Mouse (Mus musculus): ENCODE results near the gene Frem1. TPM values are rescaled to one million over a fixed set of nuclear protein-coding genes. Genes with fewer than 3 reads are reported as not detected.

Gene Frem1
- polyA plus RNA-seq, 2 experiments, result 12.8 to 16.6 TPM

GRCm38 (mm10) chr4:83014538-83014937 is 37.6 kb downstream of the Frem1 start:
- Histone ChIP-seq H3K27me3 (ENCODE audit: control insufficient read depth, insufficient read depth, low read length) (no peaks in the 10 kb centered on the region), H3K9me3 (ENCODE audit: control insufficient read depth, low read length) (no peaks in the 10 kb centered on the region), H3K4me3 (replicated peaks; ENCODE audit: low read length) (no peak overlapping the region), H3K9ac (ENCODE audit: low read depth, low read length, severe bottlenecking) (no peak overlapping the region), H3K4me1 (ENCODE audit: control insufficient read depth, insufficient read depth, low read length) (no peaks in the 10 kb centered on the region), H3K27ac (replicated peaks; ENCODE audit: low read depth, low read length) (no peak overlapping the region), H3K36me3 (ENCODE audit: control insufficient read depth, insufficient read depth, low read length) (peaks cover 3% of the 10 kb centered on the region; the same call in 1 of the 2 replicates), H3K4me2 (replicated peaks; ENCODE audit: low read depth, low read length, severe bottlenecking) (no peak overlapping the region)
- no peak for TF ChIP-seq POLR2A (IDR thresholded peaks at IDR 0.05; ENCODE audit: borderline replicate concordance, extremely low read depth, insufficient read depth, insufficient read length)
- ATAC-seq (ENCODE audit: low FRiP score, low read depth) (no peak), DNase-seq (ENCODE audit: low spot score) (no peak)
- 82% methylated on average over 2 of the region's 2 CpGs for WGBS

- Histone ChIP-seq H3K4me1 (ENCODE audit: control insufficient read depth, insufficient read depth, low read length) (no peaks in the 10 kb centered on the region), H3K4me3 (replicated peaks; ENCODE audit: low read length) (no peak overlapping the region), H3K4me2 (replicated peaks; ENCODE audit: low read depth, low read length, severe bottlenecking) (no peak overlapping the region), H3K9ac (ENCODE audit: low read depth, low read length, severe bottlenecking) (no peak overlapping the region), H3K9me3 (ENCODE audit: control insufficient read depth, low read length) (no peaks in the 10 kb centered on the region), H3K27ac (replicated peaks; ENCODE audit: low read depth, low read length) (no peak overlapping the region), H3K27me3 (ENCODE audit: control insufficient read depth, insufficient read depth, low read length) (no peaks in the 10 kb centered on the region), H3K36me3 (ENCODE audit: control insufficient read depth, insufficient read depth, low read length) (peaks cover 4% of the 10 kb centered on the region; the same call in 1 of the 2 replicates)
- ATAC-seq (ENCODE audit: low FRiP score, low read depth), result no peak
- TF ChIP-seq POLR2A (IDR thresholded peaks at IDR 0.05; ENCODE audit: borderline replicate concordance, extremely low read depth, insufficient read depth, insufficient read length), result no peak
- WGBS, result 92% methylated on average over 5 of the region's 5 CpGs
- DNase-seq (ENCODE audit: low spot score), result no peak
Observed at GRCm38 (mm10) chr4:83004086-83004485, 48.1 kb downstream of the Frem1 start.

DNA sequence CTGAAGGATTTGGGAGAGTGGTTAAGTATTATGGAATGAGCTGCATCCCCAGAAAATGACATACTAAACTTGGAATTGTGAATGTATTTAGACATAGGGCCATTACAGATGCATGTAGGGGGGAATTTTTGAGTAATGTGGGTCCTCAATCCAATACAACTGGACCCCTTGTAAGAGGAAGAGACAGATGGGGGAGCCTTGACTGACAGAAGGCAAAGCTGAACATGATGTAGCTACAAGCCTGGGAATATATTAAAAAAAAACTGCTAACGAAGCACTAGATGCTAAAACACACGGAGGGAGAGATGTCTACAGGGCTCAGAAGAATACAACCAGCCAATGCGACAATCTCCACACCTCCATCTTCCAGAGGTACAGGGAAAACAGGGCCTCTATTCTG is 60.1 kb downstream of the Frem1 start:
- no peak overlapping the region for H3K9ac ChIP-seq (ENCODE audit: low read depth, low read length, severe bottlenecking)
- no peaks in the 10 kb centered on the region for H3K4me1 ChIP-seq (ENCODE audit: control insufficient read depth, insufficient read depth, low read length)
- TF ChIP-seq POLR2A (IDR thresholded peaks at IDR 0.05; ENCODE audit: borderline replicate concordance, extremely low read depth, insufficient read depth, insufficient read length), result no peak
- H3K27me3 ChIP-seq (ENCODE audit: control insufficient read depth, insufficient read depth, low read length), result no peaks in the 10 kb centered on the region
- DNase-seq (ENCODE audit: low spot score) (no peak), ATAC-seq (ENCODE audit: low FRiP score, low read depth) (no peak)
- no peak overlapping the region for H3K4me3 ChIP-seq (replicated peaks; ENCODE audit: low read length)
- H3K36me3 ChIP-seq (ENCODE audit: control insufficient read depth, insufficient read depth, low read length), result no peaks in the 10 kb centered on the region
- no peaks in the 10 kb centered on the region for H3K9me3 ChIP-seq (ENCODE audit: control insufficient read depth, low read length)
- no peak overlapping the region for H3K27ac ChIP-seq (replicated peaks; ENCODE audit: low read depth, low read length)
- 83% methylated on average over 3 of the region's 3 CpGs for WGBS
- H3K4me2 ChIP-seq (replicated peaks; ENCODE audit: low read depth, low read length, severe bottlenecking), result no peak overlapping the region

DNA sequence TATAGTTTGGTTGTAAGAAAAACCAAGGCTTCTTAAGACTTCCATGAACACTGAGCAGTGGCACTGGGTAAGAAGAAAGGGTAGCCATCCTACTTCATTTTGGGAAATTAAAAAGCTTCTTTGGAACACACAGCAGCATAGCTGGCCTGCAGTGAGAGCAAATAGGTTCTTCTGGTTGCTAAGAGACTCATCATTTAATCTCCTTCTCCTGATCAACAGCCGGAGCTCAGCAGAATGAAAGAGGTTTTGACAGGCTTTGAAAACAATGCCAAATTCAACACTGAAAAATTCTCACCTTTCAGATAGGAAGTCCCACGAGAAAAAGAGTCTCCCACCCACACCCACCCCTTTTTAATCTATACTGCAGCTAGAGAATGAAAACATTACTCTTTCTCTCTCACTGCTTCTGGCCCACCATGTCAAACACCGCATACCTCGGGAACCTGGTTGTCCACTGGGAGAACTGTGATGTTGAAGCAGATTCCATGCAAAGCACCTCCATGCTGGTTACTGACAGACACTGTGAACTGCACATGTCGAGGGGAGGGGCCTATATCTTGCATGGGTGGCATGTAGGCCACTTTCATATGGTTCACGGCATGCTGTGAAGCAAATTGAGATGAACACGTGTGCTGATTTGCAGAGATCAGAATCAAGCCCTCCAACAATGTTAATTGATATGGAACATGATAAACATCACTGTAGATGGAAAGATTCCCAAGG is 61.0 kb downstream of the Frem1 start:
- WGBS, result 84% methylated on average over 7 of the region's 7 CpGs

DNA sequence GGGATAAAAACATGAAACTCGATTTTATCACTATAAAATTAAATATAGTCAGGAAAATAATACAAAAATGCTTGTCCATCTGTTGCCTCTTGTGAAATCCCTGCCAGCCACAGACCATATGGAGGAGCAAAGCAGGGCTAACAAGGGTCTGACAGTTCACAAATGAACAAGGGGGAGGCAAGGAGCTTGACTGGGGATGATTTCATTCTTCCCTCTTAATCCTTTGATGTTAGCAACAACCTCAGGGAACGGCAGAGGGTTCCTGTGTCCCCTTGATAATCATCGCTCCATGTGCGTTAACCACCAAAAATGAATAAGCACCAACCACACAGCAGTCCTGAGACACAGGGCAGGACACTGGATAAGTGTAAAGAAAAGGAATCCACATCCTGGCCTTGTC is 79.8 kb downstream of the Frem1 start:
- no peaks in the 10 kb centered on the region for H3K4me1 ChIP-seq (ENCODE audit: control insufficient read depth, insufficient read depth, low read length)
- H3K36me3 ChIP-seq (ENCODE audit: control insufficient read depth, insufficient read depth, low read length), result peaks cover 2% of the 10 kb centered on the region; the same call in 1 of the 2 replicates
- DNase-seq (ENCODE audit: low spot score), result no peak
- H3K9me3 ChIP-seq (ENCODE audit: control insufficient read depth, low read length), result no peaks in the 10 kb centered on the region
- ATAC-seq (ENCODE audit: low FRiP score, low read depth), result no peak
- TF ChIP-seq POLR2A (IDR thresholded peaks at IDR 0.05; ENCODE audit: borderline replicate concordance, extremely low read depth, insufficient read depth, insufficient read length), result no peak
- WGBS, result 76% methylated on average over 4 of the region's 4 CpGs
- no peak overlapping the region for H3K27ac ChIP-seq (replicated peaks; ENCODE audit: low read depth, low read length)
- H3K4me2 ChIP-seq (replicated peaks; ENCODE audit: low read depth, low read length, severe bottlenecking), result no peak overlapping the region
- H3K9ac ChIP-seq (ENCODE audit: low read depth, low read length, severe bottlenecking), result no peak overlapping the region
- no peak overlapping the region for H3K4me3 ChIP-seq (replicated peaks; ENCODE audit: low read length)
- no peaks in the 10 kb centered on the region for H3K27me3 ChIP-seq (ENCODE audit: control insufficient read depth, insufficient read depth, low read length)

More for the DNA sequence above, 61.0 kb downstream of the Frem1 start:
- H3K4me1 ChIP-seq (ENCODE audit: control insufficient read depth, insufficient read depth, low read length), result no peaks in the 10 kb centered on the region
- no peak for DNase-seq (ENCODE audit: low spot score)
- no peak overlapping the region for H3K9ac ChIP-seq (ENCODE audit: low read depth, low read length, severe bottlenecking)
- no peaks in the 10 kb centered on the region for H3K9me3 ChIP-seq (ENCODE audit: control insufficient read depth, low read length)
- no peak for TF ChIP-seq POLR2A (IDR thresholded peaks at IDR 0.05; ENCODE audit: borderline replicate concordance, extremely low read depth, insufficient read depth, insufficient read length)
- no peak overlapping the region for H3K4me2 ChIP-seq (replicated peaks; ENCODE audit: low read depth, low read length, severe bottlenecking)
- no peak overlapping the region for H3K27ac ChIP-seq (replicated peaks; ENCODE audit: low read depth, low read length)
- H3K4me3 ChIP-seq (replicated peaks; ENCODE audit: low read length), result no peak overlapping the region
- no peaks in the 10 kb centered on the region for H3K27me3 ChIP-seq (ENCODE audit: control insufficient read depth, insufficient read depth, low read length)
- no peak for ATAC-seq (ENCODE audit: low FRiP score, low read depth)
- no peaks in the 10 kb centered on the region for H3K36me3 ChIP-seq (ENCODE audit: control insufficient read depth, insufficient read depth, low read length)

All from limb, embryonic 14.5 days (tissue).